Mouse (Mus musculus): ENCODE results near the gene Kansl3. TPM values are rescaled to one million over a fixed set of nuclear protein-coding genes. Genes with fewer than 3 reads are reported as not detected.

The Kansl3 gene
- polyA plus RNA-seq, 1 experiment from 2014 or later: 40.8 TPM

DNA sequence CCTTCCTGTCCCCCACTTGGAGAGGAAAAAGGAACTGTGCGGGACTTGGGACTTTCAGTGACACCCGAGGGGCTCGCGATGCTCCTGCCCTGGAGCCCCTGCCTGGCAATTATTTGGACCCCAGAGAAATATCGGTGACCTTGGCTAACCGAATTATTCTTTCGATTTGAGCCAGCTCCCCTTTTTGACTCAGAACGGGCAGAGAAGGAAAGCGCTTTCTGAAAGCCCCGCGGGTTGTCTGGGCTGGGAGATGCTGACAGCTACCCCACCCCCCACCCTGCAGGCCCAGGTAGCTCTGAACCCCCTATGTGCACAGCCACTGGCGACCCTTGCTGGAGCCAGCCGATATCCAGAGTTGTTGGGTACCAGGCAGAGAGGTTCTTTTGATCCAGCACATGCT, 69.9 kb downstream of the Kansl3 start:
- no peak overlapping the region for H3K27ac ChIP-seq (replicated peaks in 1 of 2; ENCODE audit: control insufficient read depth in 1 of 2, insufficient read depth in 1 of 2, low read depth in 2 of 2, low read length in 2 of 2)
- no peak overlapping the region for H3K4me3 ChIP-seq (ENCODE audit: control insufficient read depth in 1 of 2, insufficient read depth in 1 of 2, low read depth in 1 of 2, low read length in 2 of 2)
- ATAC-seq (ENCODE audit: insufficient number of reproducible peaks, insufficient read depth, low FRiP score, low read depth): no peak
- no peaks in the 10 kb centered on the region for H3K36me3 ChIP-seq (ENCODE audit: control insufficient read depth, insufficient read depth, low read length)
- H3K4me1 ChIP-seq (ENCODE audit: control insufficient read depth in 2 of 2, insufficient read depth in 2 of 2, low read length in 2 of 2): peaks cover 7 to 16% of the 10 kb centered on the region in 2 experiments
- H3K27me3 ChIP-seq (ENCODE audit: control insufficient read depth, insufficient read depth, low read length): peaks cover 23% of the 10 kb centered on the region
- H3K9ac ChIP-seq (ENCODE audit: low read length): 0 out of 2 replicates have a peak overlapping the region, but pooled peaks have one; percentile 17
- no peak overlapping the region for H3K4me2 ChIP-seq (ENCODE audit: low read length)
- H3K9me3 ChIP-seq (ENCODE audit: control insufficient read depth, low read length): no peaks in the 10 kb centered on the region
- 29% methylated on average over 13 of the region's 13 CpGs for WGBS

DNA sequence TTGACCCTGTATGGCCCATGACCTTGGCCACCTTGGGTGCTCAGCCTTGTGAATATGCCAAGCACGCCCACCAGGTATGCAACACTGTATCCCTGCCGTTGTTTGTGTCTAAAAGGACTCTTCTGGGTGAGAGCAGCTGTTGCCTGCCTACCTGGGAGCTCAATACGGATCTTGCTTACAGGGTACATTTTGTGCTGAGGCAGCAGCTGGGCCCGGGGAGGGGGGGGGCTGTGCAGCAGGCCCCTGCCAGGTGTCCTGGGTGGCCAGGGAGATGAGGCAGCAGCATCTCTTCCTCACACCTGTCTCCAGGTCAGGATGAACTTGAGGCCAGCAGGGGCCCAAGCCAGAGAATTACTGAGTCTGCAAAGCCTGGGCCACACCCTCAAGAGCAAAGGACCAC, 70.9 kb downstream of the Kansl3 start:
- Histone ChIP-seq H3K4me3 (ENCODE audit: control insufficient read depth in 1 of 2, insufficient read depth in 1 of 2, low read depth in 1 of 2, low read length in 2 of 2) (no peak overlapping the region), H3K9me3 (ENCODE audit: control insufficient read depth, low read length) (no peaks in the 10 kb centered on the region), H3K27ac (replicated peaks in 1 of 2; ENCODE audit: control insufficient read depth in 1 of 2, insufficient read depth in 1 of 2, low read depth in 2 of 2, low read length in 2 of 2) (no peak overlapping the region), H3K4me2 (ENCODE audit: low read length) (no peak overlapping the region), H3K9ac (ENCODE audit: low read length) (no peak overlapping the region), H3K36me3 (ENCODE audit: control insufficient read depth, insufficient read depth, low read length) (no peaks in the 10 kb centered on the region), H3K4me1 (ENCODE audit: control insufficient read depth in 2 of 2, insufficient read depth in 2 of 2, low read length in 2 of 2) (peaks cover 4 to 9% of the 10 kb centered on the region in 2 experiments; a peak in 2 of 4 replicates), H3K27me3 (ENCODE audit: control insufficient read depth, insufficient read depth, low read length) (peaks cover 23% of the 10 kb centered on the region)
- no peak for ATAC-seq (ENCODE audit: insufficient number of reproducible peaks, insufficient read depth, low FRiP score, low read depth)
- WGBS: 72% methylated on average over 4 of the region's 4 CpGs

DNA sequence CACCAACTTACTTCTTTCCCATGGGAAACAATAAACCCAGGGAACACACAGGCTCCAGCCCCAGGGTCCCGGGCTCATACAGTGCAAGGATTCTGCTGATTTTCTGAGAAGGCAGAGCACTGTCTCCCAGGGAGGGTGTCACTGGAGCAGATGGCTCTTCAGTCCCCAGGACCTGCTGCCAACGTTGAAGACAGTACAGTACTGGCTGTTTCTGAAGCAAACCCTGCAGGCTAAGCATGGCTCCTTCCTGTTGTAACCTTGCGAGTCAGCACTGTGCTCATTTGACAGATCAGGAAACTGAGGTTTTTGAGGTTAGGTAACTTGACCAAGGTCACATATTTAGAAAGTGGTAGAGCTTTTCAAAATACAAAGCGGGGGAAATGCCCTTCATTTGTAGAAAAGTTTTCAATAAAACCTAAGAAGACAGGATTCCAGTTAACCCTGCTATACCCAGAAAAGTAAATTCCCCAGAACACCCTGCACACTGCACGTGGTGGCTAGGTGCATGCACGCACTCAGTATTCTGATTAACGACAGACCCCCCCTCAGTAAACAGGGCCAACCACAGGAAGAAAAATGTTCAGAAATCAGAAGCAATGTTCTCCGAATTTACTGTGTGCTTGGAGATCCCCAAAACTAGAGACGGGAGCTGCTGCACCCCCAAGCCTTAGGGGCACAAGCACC, 72.4 kb downstream of the Kansl3 start:
- Histone ChIP-seq H3K9me3 (ENCODE audit: control insufficient read depth, low read length) (no peaks in the 10 kb centered on the region), H3K27ac (replicated peaks in 1 of 2; ENCODE audit: control insufficient read depth in 1 of 2, insufficient read depth in 1 of 2, low read depth in 2 of 2, low read length in 2 of 2) (no peak overlapping the region), H3K36me3 (ENCODE audit: control insufficient read depth, insufficient read depth, low read length) (no peaks in the 10 kb centered on the region), H3K27me3 (ENCODE audit: control insufficient read depth, insufficient read depth, low read length) (peaks cover 23% of the 10 kb centered on the region), H3K4me3 (ENCODE audit: control insufficient read depth in 1 of 2, insufficient read depth in 1 of 2, low read depth in 1 of 2, low read length in 2 of 2) (no peak overlapping the region), H3K4me2 (ENCODE audit: low read length) (no peak overlapping the region), H3K4me1 (ENCODE audit: control insufficient read depth in 2 of 2, insufficient read depth in 2 of 2, low read length in 2 of 2) (no peaks in the 10 kb centered on the region), H3K9ac (ENCODE audit: low read length) (no peak overlapping the region)
- no peak for ATAC-seq (ENCODE audit: insufficient number of reproducible peaks, insufficient read depth, low FRiP score, low read depth)
- 71% methylated on average over 9 of the region's 9 CpGs for WGBS

DNA sequence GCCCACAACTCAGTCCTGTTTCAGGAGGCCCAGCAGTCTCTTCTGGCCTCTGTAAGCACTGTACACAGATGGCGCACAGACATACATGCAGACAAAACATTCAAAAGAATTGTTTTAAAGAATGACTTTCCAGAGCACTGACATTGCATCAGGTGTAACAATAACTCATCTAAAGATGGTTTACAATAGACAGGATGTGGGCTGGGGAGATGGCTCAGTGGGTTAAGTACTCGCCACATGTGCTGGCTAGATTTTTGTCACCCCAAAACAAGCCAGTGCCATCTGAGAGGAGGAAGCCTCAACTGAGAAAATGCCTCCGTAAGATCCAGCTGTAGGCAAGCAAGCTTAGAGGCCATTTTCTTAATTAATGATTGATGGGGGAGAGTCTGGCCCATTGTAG, 74.6 kb downstream of the Kansl3 start:
- H3K36me3 ChIP-seq (ENCODE audit: control insufficient read depth, insufficient read depth, low read length): no peaks in the 10 kb centered on the region
- peaks cover 19% of the 10 kb centered on the region for H3K27me3 ChIP-seq (ENCODE audit: control insufficient read depth, insufficient read depth, low read length)
- ATAC-seq (ENCODE audit: insufficient number of reproducible peaks, insufficient read depth, low FRiP score, low read depth): no peak
- H3K27ac ChIP-seq (replicated peaks in 1 of 2; ENCODE audit: control insufficient read depth in 1 of 2, insufficient read depth in 1 of 2, low read depth in 2 of 2, low read length in 2 of 2): no peak overlapping the region
- 77% methylated on average over 3 of the region's 3 CpGs for WGBS
- no peak overlapping the region for H3K4me2 ChIP-seq (ENCODE audit: low read length)
- no peaks in the 10 kb centered on the region for H3K9me3 ChIP-seq (ENCODE audit: control insufficient read depth, low read length)
- H3K4me3 ChIP-seq (ENCODE audit: control insufficient read depth in 1 of 2, insufficient read depth in 1 of 2, low read depth in 1 of 2, low read length in 2 of 2): no peak overlapping the region
- H3K4me1 ChIP-seq (ENCODE audit: control insufficient read depth in 2 of 2, insufficient read depth in 2 of 2, low read length in 2 of 2): no peaks in the 10 kb centered on the region
- H3K9ac ChIP-seq (ENCODE audit: low read length): no peak overlapping the region

DNA sequence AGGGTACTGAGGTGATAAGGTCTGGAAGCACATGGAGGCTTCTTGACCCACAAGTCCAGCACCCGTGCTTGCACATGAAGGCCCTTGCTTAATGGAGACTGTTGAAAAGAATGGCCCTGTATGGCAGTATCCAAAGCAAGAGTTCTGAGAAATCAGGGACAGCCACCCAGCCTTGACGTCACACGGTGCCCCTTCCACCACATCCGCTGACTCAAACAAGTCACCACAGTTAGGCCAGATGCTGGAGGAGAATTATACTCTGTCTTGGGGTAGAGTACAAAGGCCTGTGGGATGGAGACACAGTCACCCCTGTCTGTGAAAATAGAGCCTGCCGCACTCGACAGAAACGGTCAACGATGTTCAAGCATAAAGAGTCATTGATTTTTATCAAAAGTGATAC, 75.5 kb downstream of the Kansl3 start:
- no peaks in the 10 kb centered on the region for H3K36me3 ChIP-seq (ENCODE audit: control insufficient read depth, insufficient read depth, low read length)
- no peaks in the 10 kb centered on the region for H3K9me3 ChIP-seq (ENCODE audit: control insufficient read depth, low read length)
- no peak overlapping the region for H3K4me3 ChIP-seq (ENCODE audit: control insufficient read depth in 1 of 2, insufficient read depth in 1 of 2, low read depth in 1 of 2, low read length in 2 of 2)
- H3K4me1 ChIP-seq (ENCODE audit: control insufficient read depth in 2 of 2, insufficient read depth in 2 of 2, low read length in 2 of 2): no peaks in the 10 kb centered on the region
- H3K27ac ChIP-seq (replicated peaks in 1 of 2; ENCODE audit: control insufficient read depth in 1 of 2, insufficient read depth in 1 of 2, low read depth in 2 of 2, low read length in 2 of 2): no peak overlapping the region
- H3K4me2 ChIP-seq (ENCODE audit: low read length): no peak overlapping the region
- no peak overlapping the region for H3K9ac ChIP-seq (ENCODE audit: low read length)
- ATAC-seq (ENCODE audit: insufficient number of reproducible peaks, insufficient read depth, low FRiP score, low read depth): no peak
- H3K27me3 ChIP-seq (ENCODE audit: control insufficient read depth, insufficient read depth, low read length): peaks cover 10% of the 10 kb centered on the region
- 87% methylated on average over 8 of the region's 8 CpGs for WGBS

Small RNAs within 50 kb of the gene (microRNA-seq; reads per million reads assigned to microRNA genes)
- gene Mir6898: not detected

Other genes with a start within 250 kb of the Kansl3 start
- 50.1 and 50.5 TPM in 2 replicates for gene Uggt1, start 124.5 kb downstream of the Kansl3 start, polyA plus RNA-seq (2014; fragmentation: Nextera tagmentation; extraction: Ambion mirVana)
- gene Neurl3, start 94.5 kb downstream of the Kansl3 start, polyA plus RNA-seq (2014; fragmentation: Nextera tagmentation; extraction: Ambion mirVana): 4.6 and 5.2 TPM in 2 replicates
- 10.3 and 12.5 TPM in 2 replicates for gene Arid5a, start 61.4 kb downstream of the Kansl3 start, polyA plus RNA-seq (2014; fragmentation: Nextera tagmentation; extraction: Ambion mirVana)
- 0.61 and 0.63 TPM in 2 replicates for gene Fer1l5, start 3.1 kb upstream of the Kansl3 start, polyA plus RNA-seq (2014; fragmentation: Nextera tagmentation; extraction: Ambion mirVana)
- gene Lman2l, start 76.1 kb upstream of the Kansl3 start, polyA plus RNA-seq (2014; fragmentation: Nextera tagmentation; extraction: Ambion mirVana): 31.0 and 35.7 TPM in 2 replicates
- gene Cnnm4, start 102.4 kb upstream of the Kansl3 start, polyA plus RNA-seq (2014; fragmentation: Nextera tagmentation; extraction: Ambion mirVana): 4.5 and 5.9 TPM in 2 replicates
- 3.7 and 3.9 TPM in 2 replicates for gene Cnnm3, start 142.7 kb upstream of the Kansl3 start, polyA plus RNA-seq (2014; fragmentation: Nextera tagmentation; extraction: Ambion mirVana)
- gene Ankrd23, start 167.7 kb upstream of the Kansl3 start, polyA plus RNA-seq (2014; fragmentation: Nextera tagmentation; extraction: Ambion mirVana): 18.9 and 19.4 TPM in 2 replicates
- not detected in 2 replicates for gene Gm42417, start 170.2 kb upstream of the Kansl3 start, polyA plus RNA-seq (2014; fragmentation: Nextera tagmentation; extraction: Ambion mirVana)
- 27.2 and 29.0 TPM in 2 replicates for gene Ankrd39, start 178.3 kb upstream of the Kansl3 start, polyA plus RNA-seq (2014; fragmentation: Nextera tagmentation; extraction: Ambion mirVana)
- 1.3 and 1.6 TPM in 2 replicates for gene Sema4c, start 189.2 kb upstream of the Kansl3 start, polyA plus RNA-seq (2014; fragmentation: Nextera tagmentation; extraction: Ambion mirVana)